Mouse (Mus musculus) intestine, postnatal 0 days (tissue): ENCODE results near the gene Ift88. TPM values are rescaled to one million over a fixed set of nuclear protein-coding genes. Genes with fewer than 3 reads are reported as not detected.

Experiments
- ATAC-seq: fragments of 200-750 bp; cut with Nextera tagmentation; 2 replicates; pipeline ENCODE4 v1.8.0; 2017; ENCODE audit warnings: mild to moderate bottlenecking, moderate TSS enrichment, moderate library complexity
- H3K27ac ChIP-seq: fragments of 300-500 bp; sonication (generic); 2 replicates; pipeline ENCODE4 v1.5.1; 2014; ENCODE audit warnings: mild to moderate bottlenecking, low read depth, low read length, moderate library complexity
- H3K27me3 ChIP-seq: fragments of 300-500 bp; sonication (generic); replicated peaks from 2 replicates; pipeline ENCODE4 v1.6.1; 2014; ENCODE audit warnings: low read length, mixed read lengths; ENCODE audit not compliant: control insufficient read depth, insufficient read depth
- H3K36me3 ChIP-seq: fragments of 300-500 bp; sonication (generic); 2 replicates; pipeline ENCODE4 v1.6.1; 2014; ENCODE audit warnings: mild to moderate bottlenecking, moderate library complexity; ENCODE audit not compliant: control insufficient read depth, insufficient read depth
- H3K4me1 ChIP-seq: fragments of 300-500 bp; sonication (generic); replicated peaks from 2 replicates; pipeline ENCODE4 v1.6.1; 2014; ENCODE audit warnings: antibody characterized with exemption, low read length, mixed read lengths; ENCODE audit not compliant: control insufficient read depth, insufficient read depth
- H3K4me2 ChIP-seq: fragments of 300-500 bp; sonication (generic); replicated peaks from 2 replicates; pipeline ENCODE4 v1.6.1; 2014; ENCODE audit warnings: low read depth, mild to moderate bottlenecking, moderate library complexity
- H3K4me3 ChIP-seq: fragments of 300-500 bp; sonication (generic); 2 replicates; pipeline ENCODE4 v1.5.1; 2014; ENCODE audit warnings: low read depth, low read length
- H3K9ac ChIP-seq: fragments of 300-500 bp; sonication (generic); 2 replicates; pipeline ENCODE4 v1.6.1; 2014; ENCODE audit warnings: mild to moderate bottlenecking, low read depth, low read length
- H3K9me3 ChIP-seq: fragments of 300-500 bp; sonication (generic); 2 replicates; pipeline ENCODE4 v1.6.1; 2016; ENCODE audit warnings: mixed run types; ENCODE audit not compliant: control insufficient read depth
- CTCF ChIP-seq: sonication (generic); IDR thresholded peaks from 2 replicates; pipeline ENCODE4 v1.5.1; 2016; ENCODE audit warnings: low read depth, mild to moderate bottlenecking, control low read depth, antibody characterized with exemption, moderate library complexity
- WGBS: fragments of 180-500 bp; shearing (Covaris S2); extraction: QIAGEN DNeasy Blood & Tissue Kit; methylation state at CpG from one replicate; pipeline ENCODE4 v1.1.7; 2014; 5-methylcytosine and 5-hydroxymethylcytosine counted together
- polyA plus RNA-seq: library from polyadenylated mRNA; unstranded; fragments of >200 nt; fragmentation: Nextera tagmentation; extraction: Ambion mirVana; gene quantifications from 2 replicates; pipeline ENCODE4 v1.2.1, GENCODE M21; 2015

Ift88 gene
- polyA plus RNA-seq, 1 experiment from 2014 or later: 5.1 TPM

- peak; percentile 27; the same call in 1 of the 2 replicates for TF ChIP-seq CTCF
- Histone ChIP-seq H3K27me3 (no peaks in the 10 kb centered on the region), H3K36me3 (no peaks in the 10 kb centered on the region), H3K9ac (no peak overlapping the region), H3K4me3 (no peak overlapping the region), H3K9me3 (no peaks in the 10 kb centered on the region), H3K4me1 (0 out of 2 replicates have a peak, but pooled peaks cover 9% of the 10 kb centered on the region), H3K27ac (peak overlapping the region; percentile 88), H3K4me2 (peak overlapping the region; percentile 40)
- WGBS: 40% methylated on average over 14 of the region's 14 CpGs
- peak; percentile 74 for ATAC-seq
These were observed 36.9 kb upstream of the Ift88 start for GRCm38 (mm10) chr14:57386758-57387561.

GRCm38 (mm10) chr14:57391621-57392020 is 32.2 kb upstream of the Ift88 start:
- Histone ChIP-seq H3K4me2 (no peak overlapping the region), H3K9ac (no peak overlapping the region), H3K4me3 (no peak overlapping the region), H3K36me3 (no peaks in the 10 kb centered on the region), H3K9me3 (no peaks in the 10 kb centered on the region), H3K4me1 (0 out of 2 replicates have a peak, but pooled peaks cover 15% of the 10 kb centered on the region), H3K27ac (peak overlapping the region; percentile 55; the same call in 1 of the 2 replicates), H3K27me3 (no peaks in the 10 kb centered on the region)
- no peak for ATAC-seq
- TF ChIP-seq CTCF: no peak
- 44% methylated on average over 4 of the region's 4 CpGs for WGBS

GRCm38 (mm10) chr14:57392278-57392677 is 31.6 kb upstream of the Ift88 start:
- Histone ChIP-seq H3K9me3 (no peaks in the 10 kb centered on the region), H3K27me3 (no peaks in the 10 kb centered on the region), H3K4me1 (0 out of 2 replicates have a peak, but pooled peaks cover 11% of the 10 kb centered on the region), H3K9ac (no peak overlapping the region), H3K36me3 (no peaks in the 10 kb centered on the region), H3K4me2 (peak overlapping the region; percentile 41), H3K4me3 (no peak overlapping the region), H3K27ac (peak overlapping the region; percentile 60)
- peak; percentile 89 for ATAC-seq
- 30% methylated on average over 5 of the region's 5 CpGs for WGBS
- no peak for TF ChIP-seq CTCF

GRCm38 (mm10) chr14:57395470-57395869 is 28.4 kb upstream of the Ift88 start:
- TF ChIP-seq CTCF: no peak
- H3K4me3 ChIP-seq: no peak overlapping the region
- H3K27ac ChIP-seq: peak overlapping the region; percentile 50
- no peaks in the 10 kb centered on the region for H3K9me3 ChIP-seq
- no peaks in the 10 kb centered on the region for H3K36me3 ChIP-seq
- no peak overlapping the region for H3K4me2 ChIP-seq
- no peak overlapping the region for H3K9ac ChIP-seq
- no peak for ATAC-seq
- 39% methylated on average over 2 of the region's 2 CpGs for WGBS
- 0 out of 2 replicates have a peak, but pooled peaks cover 9% of the 10 kb centered on the region for H3K4me1 ChIP-seq
- no peaks in the 10 kb centered on the region for H3K27me3 ChIP-seq

GRCm38 (mm10) chr14:57397221-57397620 is 26.6 kb upstream of the Ift88 start:
- peak overlapping the region; percentile 95 for H3K27ac ChIP-seq
- no peak for ATAC-seq
- H3K4me1 ChIP-seq: 0 out of 2 replicates have a peak, but pooled peaks cover 4% of the 10 kb centered on the region
- WGBS: 44% methylated on average over 5 of the region's 5 CpGs
- H3K27me3 ChIP-seq: no peaks in the 10 kb centered on the region
- TF ChIP-seq CTCF: no peak
- peak overlapping the region; percentile 68; the same call in 1 of the 2 replicates for H3K4me3 ChIP-seq
- no peak overlapping the region for H3K9ac ChIP-seq
- no peaks in the 10 kb centered on the region for H3K36me3 ChIP-seq
- peak overlapping the region; percentile 87 for H3K4me2 ChIP-seq
- no peaks in the 10 kb centered on the region for H3K9me3 ChIP-seq

- peak within 1 kb of the TSS; percentile 79 for H3K9ac ChIP-seq
- 3% methylated on average over 43 of the region's 43 CpGs for WGBS
- peak within 1 kb of the TSS; percentile 87 for H3K4me2 ChIP-seq
- ATAC-seq: peak; percentile 97
- no peaks in the 10 kb centered on the region for H3K27me3 ChIP-seq
- no peak for TF ChIP-seq CTCF
- no peaks in the 10 kb centered on the region for H3K36me3 ChIP-seq
- H3K4me1 ChIP-seq: no peaks in the 10 kb centered on the region
- no peaks in the 10 kb centered on the region for H3K9me3 ChIP-seq
- H3K27ac ChIP-seq: peak within 1 kb of the TSS; percentile 95
- peak within 1 kb of the TSS; percentile 68 for H3K4me3 ChIP-seq
These were observed 25.7 kb upstream of the Ift88 start, which contains the start of gene Cryl1 for GRCm38 (mm10) chr14:57398065-57398757. Gene Cryl1, minus strand, starts transcription at chr14:57398529.
